Mouse (Mus musculus) hindbrain, embryonic 15.5 days (tissue): ENCODE results near the gene Ispd. TPM values are rescaled to one million over a fixed set of nuclear protein-coding genes. Genes with fewer than 3 reads are reported as not detected.

ENCODE experiments used
- ATAC-seq: fragments of 200-750 bp; cut with Nextera tagmentation; 2 replicates; pipeline ENCODE4 v1.8.0; 2017; ENCODE audit warnings: low read depth, moderate number of reproducible peaks, moderate TSS enrichment; ENCODE audit not compliant: low FRiP score
- H3K27ac ChIP-seq: fragments of 300-500 bp; sonication (generic); replicated peaks from 2 replicates; pipeline ENCODE4 v1.5.1; 2015; ENCODE audit warnings: mild to moderate bottlenecking, inconsistent platforms
- H3K27me3 ChIP-seq: fragments of 300-500 bp; sonication (generic); 2 replicates; pipeline ENCODE4 v1.6.1; 2015; ENCODE audit warnings: control low read depth, inconsistent platforms
- H3K36me3 ChIP-seq: fragments of 300-500 bp; sonication (generic); 2 replicates; pipeline ENCODE4 v1.6.1; 2015; ENCODE audit warnings: control low read depth, inconsistent platforms
- H3K4me1 ChIP-seq: fragments of 300-500 bp; sonication (generic); replicated peaks from 2 replicates; pipeline ENCODE4 v1.6.1; 2015; ENCODE audit warnings: control low read depth, inconsistent platforms
- H3K4me2 ChIP-seq: fragments of 300-500 bp; sonication (generic); 2 replicates; pipeline ENCODE4 v1.6.1; 2015; ENCODE audit warnings: moderate library complexity, mild to moderate bottlenecking, inconsistent platforms
- H3K4me3 ChIP-seq: fragments of 300-500 bp; sonication (generic); 2 replicates; pipeline ENCODE4 v1.5.1; 2015; ENCODE audit warnings: mild to moderate bottlenecking, inconsistent platforms
- H3K9ac ChIP-seq: fragments of 300-500 bp; sonication (generic); 2 replicates; pipeline ENCODE4 v1.6.1; 2015; ENCODE audit warnings: inconsistent platforms
- H3K9me3 ChIP-seq: fragments of 300-500 bp; sonication (generic); 2 replicates; pipeline ENCODE4 v1.6.1; 2016; ENCODE audit warnings: control low read depth, inconsistent platforms
- WGBS: fragments of 180-500 bp; shearing (Covaris S2); methylation state at CpG from one replicate; pipeline ENCODE4 v1.1.7; 2015; 5-methylcytosine and 5-hydroxymethylcytosine counted together
- polyA plus RNA-seq: library from polyadenylated mRNA; unstranded; fragments of >200 nt; fragmentation: Nextera tagmentation; extraction: Ambion mirVana; gene quantifications from 2 replicates; pipeline ENCODE4 v1.2.1, GENCODE M21; 2015

Ispd gene
- polyA plus RNA-seq, 1 experiment from 2014 or later, result 13.9 TPM

DNA sequence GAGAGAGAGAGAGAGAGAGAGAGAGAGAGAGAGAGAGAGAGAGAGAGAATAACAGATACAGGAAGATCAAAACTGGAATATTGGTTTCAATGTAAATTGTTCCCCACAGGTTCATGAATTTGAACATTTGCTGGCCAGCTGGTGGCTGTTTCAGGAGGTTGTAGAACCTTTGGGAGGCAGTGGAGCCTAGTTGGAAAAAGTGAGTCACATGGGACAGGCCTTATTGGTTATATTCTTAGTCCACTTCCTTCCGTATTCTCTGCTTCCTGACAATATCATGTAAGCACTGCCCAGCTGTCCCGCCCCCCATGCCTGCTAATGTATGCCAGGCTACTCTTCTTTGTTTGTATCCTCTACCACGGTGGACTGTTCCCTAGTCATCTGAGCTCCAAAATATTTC is 344.0 kb downstream of the Ispd start:
- no peaks in the 10 kb centered on the region for H3K27me3 ChIP-seq
- no peak overlapping the region for H3K4me2 ChIP-seq
- no peaks in the 10 kb centered on the region for H3K4me1 ChIP-seq
- H3K36me3 ChIP-seq, result no peaks in the 10 kb centered on the region
- no peak overlapping the region for H3K4me3 ChIP-seq
- H3K9me3 ChIP-seq, result no peaks in the 10 kb centered on the region
- no peak overlapping the region for H3K9ac ChIP-seq
- 87% methylated on average over 3 of the region's 3 CpGs for WGBS
- H3K27ac ChIP-seq, result no peak overlapping the region
- no peak for ATAC-seq

- no peak overlapping the region for H3K4me2 ChIP-seq
- H3K9me3 ChIP-seq, result no peaks in the 10 kb centered on the region
- no peaks in the 10 kb centered on the region for H3K27me3 ChIP-seq
- H3K27ac ChIP-seq, result no peak overlapping the region
- H3K4me3 ChIP-seq, result no peak overlapping the region
- WGBS, result 67% methylated on average over 1 of the region's 1 CpGs
- ATAC-seq, result no peak
- no peaks in the 10 kb centered on the region for H3K4me1 ChIP-seq
- no peaks in the 10 kb centered on the region for H3K36me3 ChIP-seq
- no peak overlapping the region for H3K9ac ChIP-seq
These were observed 344.8 kb downstream of the Ispd start for GRCm38 (mm10) chr12:36726026-36726425.

- H3K9ac ChIP-seq, result no peak overlapping the region
- ATAC-seq, result no peak
- no peaks in the 10 kb centered on the region for H3K9me3 ChIP-seq
- no peaks in the 10 kb centered on the region for H3K4me1 ChIP-seq
- H3K4me2 ChIP-seq, result no peak overlapping the region
- 86% methylated on average over 4 of the region's 4 CpGs for WGBS
- H3K36me3 ChIP-seq, result no peaks in the 10 kb centered on the region
- H3K27ac ChIP-seq, result no peak overlapping the region
- no peak overlapping the region for H3K4me3 ChIP-seq
- H3K27me3 ChIP-seq, result no peaks in the 10 kb centered on the region
These were observed 352.6 kb downstream of the Ispd start for GRCm38 (mm10) chr12:36733673-36734371.

Other genes starting within 250 kb of the Ispd start
- gene Ankmy2, start 224.3 kb upstream of the Ispd start, polyA plus RNA-seq, result 67.7 and 75.4 TPM in 2 replicates
- gene Bzw2, start 223.4 kb upstream of the Ispd start, polyA plus RNA-seq, result 343 and 347 TPM in 2 replicates
- gene Lrrc72, start 128.1 kb upstream of the Ispd start, polyA plus RNA-seq, result not detected in 2 replicates
- gene Sostdc1, start 67.3 kb upstream of the Ispd start, polyA plus RNA-seq, result 21.3 and 26.6 TPM in 2 replicates
- 2.9 and 3.2 TPM in 2 replicates for gene D630036H23Rik, start 731 bp downstream of the Ispd start, polyA plus RNA-seq